Mouse (Mus musculus): ENCODE results near the gene Rcsd1. TPM values are rescaled to one million over a fixed set of nuclear protein-coding genes. Genes with fewer than 3 reads are reported as not detected.
A peak's percentile ranks its signal among the peaks of the same experiment; 100 is the strongest.

Rcsd1 gene
- total and polyA plus RNA-seq, 2 experiments from 2014 or later, result 94.0 to 116 TPM

DNA sequence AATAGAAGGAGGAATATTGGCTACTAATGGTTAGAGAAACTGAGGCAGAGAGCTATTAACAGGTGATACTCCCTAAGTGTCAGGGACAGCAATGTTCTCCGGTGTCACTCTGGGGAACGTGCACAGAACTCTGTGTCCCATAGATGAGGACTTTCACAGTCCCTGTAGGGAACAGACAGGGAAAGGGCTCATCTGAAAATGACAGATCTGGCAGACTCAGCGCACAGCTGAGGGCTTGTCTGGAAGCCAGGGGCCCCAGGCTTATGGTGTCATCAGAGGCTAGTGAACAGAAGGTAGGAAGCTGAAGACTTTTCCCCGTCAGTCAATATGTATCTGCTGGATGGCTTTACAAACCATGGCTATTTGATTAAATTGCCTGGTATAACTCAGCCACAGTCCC, 32.0 kb downstream of the Rcsd1 start:
- peak; percentile 43 for ATAC-seq (ENCODE audit: insufficient read depth, low read depth)
- H3K27me3 ChIP-seq (ENCODE audit: control insufficient read depth, insufficient read depth, low read length), result no peaks in the 10 kb centered on the region
- TF ChIP-seq EP300 (IDR thresholded peaks at IDR 0.05; ENCODE audit: low read depth), result no peak
- no peak for TF ChIP-seq CTCF (IDR thresholded peaks at IDR 0.05; ENCODE audit: low read depth)
- peaks cover 13% of the 10 kb centered on the region; the same call in 1 of the 2 replicates for H3K36me3 ChIP-seq (replicated peaks; ENCODE audit: control insufficient read depth, insufficient read depth, low read length)
- WGBS, result 31% methylated on average over 4 of the region's 4 CpGs
- peak overlapping the region; percentile 23; the same call in 1 of the 2 replicates for H3K4me2 ChIP-seq (ENCODE audit: low read depth, low read length)
- H3K4me1 ChIP-seq (ENCODE audit: control insufficient read depth, insufficient read depth), result peaks cover 73% of the 10 kb centered on the region
- peak overlapping the region; percentile 75 for H3K27ac ChIP-seq (ENCODE audit: low read depth)
- H3K9ac ChIP-seq (replicated peaks; ENCODE audit: low read depth, low read length), result peak overlapping the region; percentile 22
- no peaks in the 10 kb centered on the region for H3K9me3 ChIP-seq (replicated peaks; ENCODE audit: control insufficient read depth, low read length)
- no peak overlapping the region for H3K4me3 ChIP-seq (ENCODE audit: low read depth, low read length)
- no peak for DNase-seq (ENCODE audit: low spot score)

DNA sequence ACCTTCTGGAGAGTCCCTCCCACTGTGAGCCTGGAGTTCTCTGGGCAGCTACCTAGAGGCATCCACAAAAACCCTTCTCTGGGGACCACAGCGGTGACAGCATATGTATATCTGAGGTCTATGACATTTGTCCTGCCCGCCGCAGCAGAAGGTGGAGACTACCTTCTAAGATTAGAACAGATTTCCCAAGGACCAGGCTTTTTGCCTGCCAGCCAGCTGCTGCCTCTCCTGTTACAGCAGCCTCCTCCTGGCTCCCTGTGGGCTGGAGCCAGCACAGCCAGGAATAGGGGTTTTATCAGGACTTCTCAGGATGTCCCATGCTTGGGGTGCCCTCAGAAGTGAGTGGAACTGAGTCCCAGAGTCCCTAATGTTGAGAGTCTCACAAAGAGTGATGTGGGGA, 32.6 kb downstream of the Rcsd1 start:
- DNase-seq (ENCODE audit: low spot score), result no peak
- Histone ChIP-seq H3K4me3 (ENCODE audit: low read depth, low read length) (no peak overlapping the region), H3K36me3 (replicated peaks; ENCODE audit: control insufficient read depth, insufficient read depth, low read length) (peaks cover 13% of the 10 kb centered on the region; the same call in 1 of the 2 replicates), H3K9me3 (replicated peaks; ENCODE audit: control insufficient read depth, low read length) (no peaks in the 10 kb centered on the region), H3K4me2 (ENCODE audit: low read depth, low read length) (peak overlapping the region; percentile 23), H3K27me3 (ENCODE audit: control insufficient read depth, insufficient read depth, low read length) (no peaks in the 10 kb centered on the region), H3K27ac (ENCODE audit: low read depth) (peak overlapping the region; percentile 75), H3K4me1 (ENCODE audit: control insufficient read depth, insufficient read depth) (peaks cover 71% of the 10 kb centered on the region), H3K9ac (replicated peaks; ENCODE audit: low read depth, low read length) (peak overlapping the region; percentile 22)
- WGBS, result 17% methylated on average over 3 of the region's 3 CpGs
- peak; percentile 33; the same call in 1 of the 2 replicates for ATAC-seq (ENCODE audit: insufficient read depth, low read depth)
- no peak for TF ChIP-seq CTCF (IDR thresholded peaks at IDR 0.05; ENCODE audit: low read depth)
- no peak for TF ChIP-seq EP300 (IDR thresholded peaks at IDR 0.05; ENCODE audit: low read depth)

DNA sequence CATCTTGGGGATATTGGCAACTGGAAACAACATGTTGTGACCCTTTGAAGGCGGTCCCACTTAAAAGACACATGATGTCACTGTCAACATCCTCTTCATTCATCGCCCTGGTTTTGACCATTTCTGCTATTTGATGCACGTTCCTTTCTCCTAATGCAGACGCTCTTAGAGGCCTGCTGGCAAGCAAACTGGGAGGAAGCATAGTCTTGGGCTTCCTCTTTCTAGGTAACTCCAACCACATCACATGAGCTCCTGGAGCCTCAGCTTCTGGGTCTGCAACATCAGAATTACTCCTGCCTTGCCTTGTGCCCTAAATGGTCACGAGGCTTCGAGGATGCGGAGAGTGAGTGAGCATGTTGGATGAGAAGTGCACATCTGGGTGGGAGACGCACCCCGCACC, 34.4 kb downstream of the Rcsd1 start:
- H3K27me3 ChIP-seq (ENCODE audit: control insufficient read depth, insufficient read depth, low read length), result no peaks in the 10 kb centered on the region
- ATAC-seq (ENCODE audit: insufficient read depth, low read depth) (no peak), DNase-seq (ENCODE audit: low spot score) (no peak)
- 80% methylated on average over 9 of the region's 9 CpGs for WGBS
- H3K27ac ChIP-seq (ENCODE audit: low read depth), result no peak overlapping the region
- TF ChIP-seq EP300 (IDR thresholded peaks at IDR 0.05; ENCODE audit: low read depth) (no peak), CTCF (IDR thresholded peaks at IDR 0.05; ENCODE audit: low read depth) (no peak)
- H3K36me3 ChIP-seq (replicated peaks; ENCODE audit: control insufficient read depth, insufficient read depth, low read length), result peaks cover 18% of the 10 kb centered on the region; the same call in 1 of the 2 replicates
- peaks cover 60% of the 10 kb centered on the region for H3K4me1 ChIP-seq (ENCODE audit: control insufficient read depth, insufficient read depth)
- no peaks in the 10 kb centered on the region for H3K9me3 ChIP-seq (replicated peaks; ENCODE audit: control insufficient read depth, low read length)
- no peak overlapping the region for H3K4me2 ChIP-seq (ENCODE audit: low read depth, low read length)
- no peak overlapping the region for H3K9ac ChIP-seq (replicated peaks; ENCODE audit: low read depth, low read length)
- H3K4me3 ChIP-seq (ENCODE audit: low read depth, low read length), result no peak overlapping the region

DNA sequence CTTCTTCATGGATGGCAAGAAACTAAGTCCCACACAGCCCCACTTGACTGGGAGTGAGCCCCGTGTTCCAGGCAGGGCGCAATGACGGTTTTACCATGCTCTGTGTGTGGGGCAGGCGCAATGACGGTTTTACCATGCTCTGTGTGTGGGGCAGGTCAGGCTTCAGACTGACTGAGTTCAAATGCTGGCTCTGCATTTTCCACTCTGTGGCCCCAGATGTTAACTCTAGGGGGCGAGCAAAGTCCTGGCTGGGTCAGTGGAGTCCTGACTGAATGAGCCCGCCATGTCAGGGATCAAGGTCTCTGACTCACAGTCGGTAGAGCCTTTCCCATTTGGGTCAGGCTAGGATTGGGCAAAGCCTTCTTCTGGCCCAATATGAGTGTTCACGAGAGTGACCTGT, 37.2 kb downstream of the Rcsd1 start:
- Histone ChIP-seq H3K36me3 (replicated peaks; ENCODE audit: control insufficient read depth, insufficient read depth, low read length) (peaks cover 9% of the 10 kb centered on the region; the same call in 1 of the 2 replicates), H3K27ac (ENCODE audit: low read depth) (no peak overlapping the region), H3K9me3 (replicated peaks; ENCODE audit: control insufficient read depth, low read length) (no peaks in the 10 kb centered on the region), H3K27me3 (ENCODE audit: control insufficient read depth, insufficient read depth, low read length) (no peaks in the 10 kb centered on the region), H3K4me3 (ENCODE audit: low read depth, low read length) (no peak overlapping the region), H3K4me2 (ENCODE audit: low read depth, low read length) (no peak overlapping the region), H3K9ac (replicated peaks; ENCODE audit: low read depth, low read length) (no peak overlapping the region), H3K4me1 (ENCODE audit: control insufficient read depth, insufficient read depth) (peaks cover 62% of the 10 kb centered on the region)
- ATAC-seq (ENCODE audit: insufficient read depth, low read depth), result no peak
- WGBS, result 71% methylated on average over 9 of the region's 9 CpGs
- TF ChIP-seq EP300 (IDR thresholded peaks at IDR 0.05; ENCODE audit: low read depth) (no peak), CTCF (IDR thresholded peaks at IDR 0.05; ENCODE audit: low read depth) (peak; percentile 28)
- no peak for DNase-seq (ENCODE audit: low spot score)

DNA sequence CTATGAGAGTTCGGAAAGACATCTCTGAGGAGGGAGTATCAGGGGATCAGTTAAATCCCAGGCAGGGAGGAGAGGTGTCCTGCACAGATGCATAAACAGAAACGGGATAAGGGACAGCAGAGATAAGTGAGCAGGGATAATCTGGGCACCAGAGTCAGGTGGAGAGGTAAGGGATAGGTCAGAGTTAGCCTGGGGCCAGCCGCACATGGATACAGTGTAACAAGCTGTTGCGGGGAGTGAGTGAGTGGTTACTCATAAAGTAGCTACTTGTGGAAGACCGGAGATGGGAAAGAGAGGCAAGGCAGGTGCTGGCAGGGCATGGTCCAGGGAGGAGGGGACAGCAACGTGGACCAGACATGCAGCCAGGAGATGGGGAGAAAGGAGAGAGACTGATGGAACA, 39.5 kb downstream of the Rcsd1 start:
- Histone ChIP-seq H3K36me3 (replicated peaks; ENCODE audit: control insufficient read depth, insufficient read depth, low read length) (peaks cover 10% of the 10 kb centered on the region; the same call in 1 of the 2 replicates), H3K4me3 (ENCODE audit: low read depth, low read length) (no peak overlapping the region), H3K4me2 (ENCODE audit: low read depth, low read length) (no peak overlapping the region), H3K27ac (ENCODE audit: low read depth) (no peak overlapping the region), H3K9me3 (replicated peaks; ENCODE audit: control insufficient read depth, low read length) (no peaks in the 10 kb centered on the region), H3K9ac (replicated peaks; ENCODE audit: low read depth, low read length) (no peak overlapping the region), H3K27me3 (ENCODE audit: control insufficient read depth, insufficient read depth, low read length) (no peaks in the 10 kb centered on the region), H3K4me1 (ENCODE audit: control insufficient read depth, insufficient read depth) (peaks cover 57% of the 10 kb centered on the region)
- 45% methylated on average over 6 of the region's 6 CpGs for WGBS
- DNase-seq (ENCODE audit: low spot score) (no peak), ATAC-seq (ENCODE audit: insufficient read depth, low read depth) (no peak)
- TF ChIP-seq CTCF (IDR thresholded peaks at IDR 0.05; ENCODE audit: low read depth) (no peak), EP300 (IDR thresholded peaks at IDR 0.05; ENCODE audit: low read depth) (no peak)

DNA sequence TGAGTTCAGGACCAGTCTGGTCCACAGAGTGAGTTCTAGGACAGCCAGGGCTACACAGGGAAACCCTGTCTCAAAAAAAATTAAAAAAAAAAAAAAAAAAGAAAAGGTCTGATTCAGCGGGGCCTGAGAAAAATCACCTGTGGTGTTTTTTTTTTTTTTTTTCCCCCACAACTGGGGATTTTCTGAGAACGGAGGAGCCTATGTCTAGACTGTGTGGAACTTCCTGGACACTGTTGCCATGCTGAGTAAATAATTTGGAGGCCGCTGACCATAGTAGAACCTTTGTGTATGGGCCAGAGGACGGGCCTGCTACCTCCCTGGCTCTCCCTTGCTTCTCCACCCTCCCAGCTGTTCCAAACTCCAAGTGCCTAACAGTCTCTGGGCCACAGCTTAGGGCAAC, 40.7 kb downstream of the Rcsd1 start:
- Histone ChIP-seq H3K27me3 (ENCODE audit: control insufficient read depth, insufficient read depth, low read length) (no peaks in the 10 kb centered on the region), H3K27ac (ENCODE audit: low read depth) (peak overlapping the region; percentile 73), H3K4me3 (ENCODE audit: low read depth, low read length) (no peak overlapping the region), H3K9ac (replicated peaks; ENCODE audit: low read depth, low read length) (no peak overlapping the region), H3K4me1 (ENCODE audit: control insufficient read depth, insufficient read depth) (peaks cover 48% of the 10 kb centered on the region), H3K9me3 (replicated peaks; ENCODE audit: control insufficient read depth, low read length) (no peaks in the 10 kb centered on the region), H3K36me3 (replicated peaks; ENCODE audit: control insufficient read depth, insufficient read depth, low read length) (peaks cover 13% of the 10 kb centered on the region), H3K4me2 (ENCODE audit: low read depth, low read length) (no peak overlapping the region)
- DNase-seq (ENCODE audit: low spot score), result peak; percentile 51
- WGBS, result 37% methylated on average over 4 of the region's 4 CpGs
- TF ChIP-seq CTCF (IDR thresholded peaks at IDR 0.05; ENCODE audit: low read depth) (no peak), EP300 (IDR thresholded peaks at IDR 0.05; ENCODE audit: low read depth) (no peak)
- peak; percentile 47; the same call in 1 of the 2 replicates for ATAC-seq (ENCODE audit: insufficient read depth, low read depth)
